Mouse (Mus musculus) heart, postnatal 0 days (tissue): ENCODE measurements around the gene Rpl26. TPM values are rescaled to one million over a fixed set of nuclear protein-coding genes. Genes with fewer than 3 reads are reported as not detected.

Source experiments
- ATAC-seq: fragments of 200-750 bp; cut with Nextera tagmentation; 2 replicates; pipeline ENCODE4 v1.8.0; 2017; ENCODE audit warnings: low read depth, moderate number of reproducible peaks, moderate library complexity; ENCODE audit not compliant: insufficient read depth
- DNase-seq: peaks from one replicate; pipeline ENCODE4 v3.0.0-alpha.2; 2016; ENCODE audit warnings: low spot score
- H3K27ac ChIP-seq: fragments of 300-500 bp; sonication (generic); 2 replicates; pipeline ENCODE4 v1.5.1; 2014; ENCODE audit warnings: low read depth, mild to moderate bottlenecking
- H3K27me3 ChIP-seq: fragments of 300-500 bp; sonication (generic); 2 replicates; pipeline ENCODE4 v1.6.1; 2014; ENCODE audit warnings: low read length, mixed read lengths; ENCODE audit not compliant: control insufficient read depth, insufficient read depth
- H3K36me3 ChIP-seq: fragments of 300-500 bp; sonication (generic); replicated peaks from 2 replicates; pipeline ENCODE4 v1.6.1; 2014; ENCODE audit warnings: low read length, mixed read lengths; ENCODE audit not compliant: control insufficient read depth, insufficient read depth
- H3K4me1 ChIP-seq: fragments of 300-500 bp; sonication (generic); 2 replicates; pipeline ENCODE4 v1.6.1; 2014; ENCODE audit warnings: antibody characterized with exemption; ENCODE audit not compliant: control insufficient read depth, insufficient read depth
- H3K4me2 ChIP-seq: fragments of 300-500 bp; sonication (generic); 2 replicates; pipeline ENCODE4 v1.6.1; 2014; ENCODE audit warnings: low read depth, mild to moderate bottlenecking, low read length, moderate library complexity
- H3K4me3 ChIP-seq: fragments of 300-500 bp; sonication (generic); 2 replicates; pipeline ENCODE4 v1.5.1; 2014; ENCODE audit warnings: low read depth, low read length
- H3K9ac ChIP-seq: fragments of 300-500 bp; sonication (generic); replicated peaks from 2 replicates; pipeline ENCODE4 v1.6.1; 2014; ENCODE audit warnings: low read depth, low read length, mixed read lengths
- H3K9me3 ChIP-seq: fragments of 300-500 bp; sonication (generic); replicated peaks from 2 replicates; pipeline ENCODE4 v1.6.1; 2016; ENCODE audit warnings: low read length; ENCODE audit not compliant: control insufficient read depth
- CTCF ChIP-seq: IDR thresholded peaks from 2 replicates; pipeline ENCODE4 v1.5.1; 2016; ENCODE audit warnings: antibody characterized with exemption, control low read depth, low read depth
- EP300 ChIP-seq: IDR thresholded peaks from 2 replicates; pipeline ENCODE4 v1.6.1; 2016; ENCODE audit warnings: antibody characterized with exemption, low read depth
- WGBS: fragments of 180-500 bp; shearing (Covaris S2); extraction: QIAGEN DNeasy Blood & Tissue Kit; methylation state at CpG from one replicate; pipeline ENCODE4 v1.1.7; 2014; 5-methylcytosine and 5-hydroxymethylcytosine counted together
- polyA plus RNA-seq: library from polyadenylated mRNA; unstranded; fragments of >200 nt; fragmentation: Nextera tagmentation; extraction: Ambion mirVana; gene quantifications from 2 replicates; pipeline ENCODE4 v1.2.1, GENCODE M21; 2015
- total RNA-seq: library from RNA; depleted of rRNA; stranded (reverse); fragments of >200 nt; gene quantifications from 2 replicates; pipeline ENCODE4 v1.2.3, GENCODE M21; 2014; ENCODE audit warnings: low replicate concordance

Gene Rpl26
- total and polyA plus RNA-seq, 2 experiments from 2014 or later, result 529 to 1,343 TPM

- TF ChIP-seq CTCF (no peak), EP300 (peak; percentile 92)
- Histone ChIP-seq H3K36me3 (no peaks in the 10 kb centered on the region), H3K27ac (peak overlapping the region; percentile 67), H3K27me3 (no peaks in the 10 kb centered on the region), H3K4me3 (no peak overlapping the region), H3K9ac (no peak overlapping the region), H3K9me3 (no peaks in the 10 kb centered on the region), H3K4me1 (peaks cover 22% of the 10 kb centered on the region), H3K4me2 (peak overlapping the region; percentile 25; the same call in 1 of the 2 replicates)
- DNase-seq, result peak; percentile 89
- ATAC-seq, result peak; percentile 76
- WGBS, result 9% methylated on average over 9 of the region's 9 CpGs
Measured at GRCm38 (mm10) chr11:68864544-68865189, 36.7 kb upstream of the Rpl26 start.

GRCm38 (mm10) chr11:68871277-68871676 is 30.1 kb upstream of the Rpl26 start:
- DNase-seq (no peak), ATAC-seq (no peak)
- H3K4me2 ChIP-seq, result no peak overlapping the region
- H3K4me3 ChIP-seq, result no peak overlapping the region
- no peaks in the 10 kb centered on the region for H3K27me3 ChIP-seq
- H3K9me3 ChIP-seq, result no peaks in the 10 kb centered on the region
- TF ChIP-seq EP300 (no peak), CTCF (no peak)
- no peak overlapping the region for H3K9ac ChIP-seq
- H3K36me3 ChIP-seq, result no peaks in the 10 kb centered on the region
- peak overlapping the region; percentile 27; the same call in 1 of the 2 replicates for H3K27ac ChIP-seq
- 72% methylated on average over 9 of the region's 9 CpGs for WGBS
- H3K4me1 ChIP-seq, result peaks cover 5% of the 10 kb centered on the region; the same call in 1 of the 2 replicates

- peak within 1 kb of the TSS; percentile 27; the same call in 1 of the 2 replicates for H3K27ac ChIP-seq
- DNase-seq (peak; percentile 48), ATAC-seq (peak; percentile 16)
- no peaks in the 10 kb centered on the region for H3K9me3 ChIP-seq
- no peak within 1 kb of the TSS for H3K4me3 ChIP-seq
- peaks cover 5% of the 10 kb centered on the region; the same call in 1 of the 2 replicates for H3K4me1 ChIP-seq
- H3K9ac ChIP-seq, result no peak within 1 kb of the TSS
- WGBS, result 38% methylated on average over 6 of the region's 6 CpGs
- no peaks in the 10 kb centered on the region for H3K27me3 ChIP-seq
- H3K4me2 ChIP-seq, result no peak within 1 kb of the TSS
- no peaks in the 10 kb centered on the region for H3K36me3 ChIP-seq
- TF ChIP-seq EP300 (no peak), CTCF (no peak)
Measured at GRCm38 (mm10) chr11:68871748-68872147, 29.6 kb upstream of the Rpl26 start, which contains the start of gene Ndel1. TSS of gene Ndel1 (minus strand) at chr11:68871858.

GRCm38 (mm10) chr11:68874841-68875240 is 26.5 kb upstream of the Rpl26 start:
- DNase-seq (peak; percentile 79), ATAC-seq (peak; percentile 82)
- Histone ChIP-seq H3K27ac (no peak overlapping the region), H3K4me3 (no peak overlapping the region), H3K9ac (no peak overlapping the region), H3K36me3 (no peaks in the 10 kb centered on the region), H3K27me3 (no peaks in the 10 kb centered on the region), H3K4me2 (no peak overlapping the region), H3K9me3 (no peaks in the 10 kb centered on the region), H3K4me1 (peaks cover 5% of the 10 kb centered on the region; the same call in 1 of the 2 replicates)
- TF ChIP-seq EP300 (no peak), CTCF (peak; percentile 87)
- 0% methylated on average over 2 of the region's 2 CpGs for WGBS

GRCm38 (mm10) chr11:68878811-68879210 is 22.6 kb upstream of the Rpl26 start:
- H3K9me3 ChIP-seq, result no peaks in the 10 kb centered on the region
- H3K27ac ChIP-seq, result no peak overlapping the region
- TF ChIP-seq EP300 (no peak), CTCF (no peak)
- peaks cover 6% of the 10 kb centered on the region for H3K4me1 ChIP-seq
- no peak for ATAC-seq
- no peaks in the 10 kb centered on the region for H3K27me3 ChIP-seq
- no peak overlapping the region for H3K9ac ChIP-seq
- no peak for DNase-seq
- H3K36me3 ChIP-seq, result no peaks in the 10 kb centered on the region
- 76% methylated on average over 5 of the region's 5 CpGs for WGBS
- H3K4me2 ChIP-seq, result no peak overlapping the region
- no peak overlapping the region for H3K4me3 ChIP-seq
